Mouse (Mus musculus) MEL (cell line): ENCODE data around the gene Rnf227.
A peak's percentile ranks its signal among the peaks of the same experiment; 100 is the strongest.
"Not testable (repeated sequence)": the region's sequence is repeated elsewhere in the genome, so short reads cannot be mapped to it uniquely, and the experiment has no call there.

Source experiments
- CHD2 ChIP-seq: IDR thresholded peaks from 2 replicates; pipeline ENCODE4 v1.6.1; 2011; ENCODE audit warnings: low read length, improper control_type of control experiment
- CTCF ChIP-seq, 3 experiments: IDR thresholded peaks in 2 of 3; conservative IDR thresholded peaks in 1 of 3; 2 replicates each; pipeline ENCODE4 v1.5.1; 2011 to 2012; ENCODE audit warnings: low read length in 3 of 3, low read depth in 2 of 3, mild to moderate bottlenecking in 2 of 3, improper control_type of control experiment in 1 of 3, inconsistent platforms in 1 of 3, mixed read lengths in 1 of 3, moderate library complexity in 1 of 3; ENCODE audit not compliant: control insufficient read depth in 1 of 3, insufficient read depth in 1 of 3, poor library complexity in 1 of 3, severe bottlenecking in 1 of 3
- GATA1 ChIP-seq: IDR thresholded peaks from 2 replicates; pipeline ENCODE4 v1.6.1; 2011; ENCODE audit warnings: low read depth, low read length, improper control_type of control experiment
- KAT2A ChIP-seq: conservative IDR thresholded peaks from 2 replicates; pipeline ENCODE4 v1.6.1; 2012; ENCODE audit warnings: low read depth, low read length, improper control_type of control experiment, inconsistent platforms
- POLR2A ChIP-seq, 2 experiments: IDR thresholded peaks; 2 replicates each; pipeline ENCODE4 v1.6.1; 2011 to 2012; ENCODE audit warnings: low read length in 2 of 2, mild to moderate bottlenecking in 2 of 2, control low read depth in 1 of 2, improper control_type of control experiment in 1 of 2, low read depth in 1 of 2, moderate library complexity in 1 of 2; ENCODE audit not compliant: control insufficient read depth in 1 of 2, insufficient read depth in 1 of 2, poor library complexity in 1 of 2
- POLR2AphosphoS5 ChIP-seq: IDR thresholded peaks from 2 replicates; pipeline ENCODE4 v1.6.1; 2012; ENCODE audit warnings: low read depth, borderline replicate concordance, mild to moderate bottlenecking, inconsistent platforms, low read length, moderate library complexity, mixed read lengths
- SIN3A ChIP-seq: IDR thresholded peaks from 2 replicates; pipeline ENCODE4 v1.6.1; 2012; ENCODE audit warnings: low read length, improper control_type of control experiment, inconsistent platforms
- SMC3 ChIP-seq: IDR thresholded peaks from 2 replicates; pipeline ENCODE4 v1.6.1; 2011; ENCODE audit warnings: low read depth, low read length, improper control_type of control experiment
- USF1 ChIP-seq: IDR thresholded peaks from 2 replicates; pipeline ENCODE4 v1.6.1; 2014; ENCODE audit warnings: low read depth, mild to moderate bottlenecking, inconsistent platforms, low read length, improper control_type of control experiment, moderate library complexity

DNA sequence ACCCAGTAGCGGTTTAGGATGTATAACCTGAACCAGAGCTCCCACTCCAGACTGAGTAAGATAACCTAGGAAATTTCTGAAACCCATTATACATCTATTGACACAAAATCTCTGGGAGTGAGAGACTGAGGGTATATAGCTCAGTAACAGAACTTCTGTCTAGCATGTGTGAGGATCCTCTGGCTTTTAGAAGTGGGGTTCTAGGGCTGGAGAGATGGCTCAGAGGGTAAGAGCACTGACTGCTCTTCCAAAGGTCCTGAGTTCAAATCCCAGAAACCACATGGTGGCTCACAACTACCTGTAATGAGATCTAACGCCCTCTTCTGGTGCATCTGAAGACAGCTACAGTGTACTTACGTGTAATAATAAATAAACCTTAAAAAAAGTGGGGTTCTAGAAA lies 22.3 kb upstream of the Rnf227 start:
- TF ChIP-seq GATA1; CHD2; SIN3A; KAT2A; POLR2AphosphoS5; USF1; POLR2A (IDR thresholded peaks at IDR 0.05; ENCODE audit: control insufficient read depth in 1 of 2, insufficient read depth in 1 of 2, low read depth in 1 of 2, low read length in 2 of 2, poor library complexity in 1 of 2); SMC3: not testable (repeated sequence)
- peak in 1 of 3 experiments; percentile 2; a peak in 1 of 6 replicates for TF ChIP-seq CTCF (IDR thresholded peaks at IDR 0.05 in 2 of 3, conservative IDR thresholded peaks at IDR 0.05 in 1 of 3; ENCODE audit: control insufficient read depth in 1 of 3, insufficient read depth in 1 of 3, low read depth in 2 of 3, low read length in 3 of 3, poor library complexity in 1 of 3, severe bottlenecking in 1 of 3)
